Mouse (Mus musculus) left cerebral cortex, postnatal 36 days (tissue): ENCODE measurements around the gene Pou6f2. TPM values are rescaled to one million over a fixed set of nuclear protein-coding genes. Genes with fewer than 3 reads are reported as not detected.

Source experiments
- DNase-seq, 2 experiments: peaks; one replicate each; pipeline ENCODE4 v3.0.0; 2021 to 2022; ENCODE audit warnings: low spot score in 2 of 2, mixed read lengths in 1 of 2
- intact Hi-C: fragments of 180-260 bp; cut with DNase I; formaldehyde crosslinking; loops from one replicate; pipeline ENCODE4 v1.15.1; 2025
- total RNA-seq, 2 experiments: library from RNA; stranded (reverse); gene quantifications; 2 replicates each; pipeline ENCODE4 v1.2.3; 2021

Gene Pou6f2
- total RNA-seq, 2 experiments from 2014 or later = 2.7 to 6.3 TPM

DNA sequence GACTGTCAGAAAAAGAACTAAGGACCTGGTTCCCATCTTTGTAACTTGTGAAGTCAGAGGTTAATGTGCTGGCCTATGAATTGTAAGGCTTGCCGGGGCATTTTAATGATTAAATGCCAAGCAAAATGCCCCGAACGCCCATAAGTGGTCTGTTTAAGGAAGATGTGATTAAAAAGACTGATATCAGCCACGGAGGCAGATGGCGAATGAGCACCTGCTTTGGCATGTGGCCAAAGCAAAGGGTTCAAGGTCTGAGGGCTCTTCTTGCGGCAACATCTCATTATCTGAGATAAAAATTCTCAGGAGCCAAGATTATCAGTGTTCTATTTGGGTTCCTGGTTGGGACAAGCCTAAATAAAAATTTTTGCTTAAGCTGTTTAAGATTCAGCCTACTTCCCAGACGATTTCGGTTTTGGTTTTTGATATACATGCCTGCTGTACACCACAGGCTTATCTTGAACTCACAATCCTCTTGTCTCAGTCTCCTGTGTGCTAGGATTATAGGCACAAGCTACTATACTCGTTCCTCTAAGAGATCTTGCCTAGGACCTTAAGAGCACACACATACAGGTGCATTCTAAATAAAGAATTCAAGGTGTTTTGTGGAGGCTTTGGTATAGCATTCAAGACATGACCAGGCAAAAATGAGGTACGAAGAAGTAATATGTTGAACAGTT, 315.9 kb downstream of the Pou6f2 start:
- intact Hi-C loops = no loop called here
- DNase-seq = no peak
